Mouse (Mus musculus): ENCODE results near the gene Clic6. TPM values are rescaled to one million over a fixed set of nuclear protein-coding genes. Genes with fewer than 3 reads are reported as not detected.

Gene Clic6
- total RNA-seq, 2 experiments from 2014 or later, result 0.04 TPM; not detected in 1

GRCm38 (mm10) chr16:92519820-92520492, 34.4 kb downstream of the Clic6 start:
- ATAC-seq (replicated peaks; ENCODE audit: poor library complexity), result peak; percentile 78

GRCm38 (mm10) chr16:92523351-92523750, 37.8 kb downstream of the Clic6 start:
- ATAC-seq (replicated peaks; ENCODE audit: poor library complexity), result no peak

GRCm38 (mm10) chr16:92524651-92525050, 39.1 kb downstream of the Clic6 start:
- no peak for ATAC-seq (replicated peaks; ENCODE audit: poor library complexity)

- no peak for ATAC-seq (replicated peaks; ENCODE audit: poor library complexity)
These were observed 40.4 kb downstream of the Clic6 start for GRCm38 (mm10) chr16:92525919-92526318.

- ATAC-seq (replicated peaks; ENCODE audit: poor library complexity), result no peak
These were observed 49.7 kb downstream of the Clic6 start for GRCm38 (mm10) chr16:92535258-92535657.

GRCm38 (mm10) chr16:92538356-92538755, 52.8 kb downstream of the Clic6 start:
- no peak for ATAC-seq (replicated peaks; ENCODE audit: poor library complexity)

- peak; percentile 57 for ATAC-seq (replicated peaks; ENCODE audit: poor library complexity)
These were observed 58.7 kb downstream of the Clic6 start for GRCm38 (mm10) chr16:92544264-92544663.

GRCm38 (mm10) chr16:92548651-92549050, 63.1 kb downstream of the Clic6 start:
- ATAC-seq (replicated peaks; ENCODE audit: poor library complexity), result no peak

- ATAC-seq (replicated peaks; ENCODE audit: poor library complexity), result no peak
These were observed 66.0 kb downstream of the Clic6 start for GRCm38 (mm10) chr16:92551266-92552105.

GRCm38 (mm10) chr16:92552106-92552382, 66.5 kb downstream of the Clic6 start:
- ATAC-seq (replicated peaks; ENCODE audit: poor library complexity), result no peak

GRCm38 (mm10) chr16:92552858-92553257, 67.3 kb downstream of the Clic6 start:
- no peak for ATAC-seq (replicated peaks; ENCODE audit: poor library complexity)

- ATAC-seq (replicated peaks; ENCODE audit: poor library complexity), result no peak
These were observed 69.5 kb downstream of the Clic6 start for GRCm38 (mm10) chr16:92555051-92555450.

- ATAC-seq (replicated peaks; ENCODE audit: poor library complexity), result no peak
These were observed 79.8 kb downstream of the Clic6 start for GRCm38 (mm10) chr16:92565291-92565690.

- peak; percentile 97 for ATAC-seq (replicated peaks; ENCODE audit: poor library complexity)
These were observed 80.2 kb downstream of the Clic6 start for GRCm38 (mm10) chr16:92565708-92566107.

- no peak for ATAC-seq (replicated peaks; ENCODE audit: poor library complexity)
These were observed 80.6 kb downstream of the Clic6 start for GRCm38 (mm10) chr16:92566146-92566545.

GRCm38 (mm10) chr16:92571246-92571645, 85.7 kb downstream of the Clic6 start:
- ATAC-seq (replicated peaks; ENCODE audit: poor library complexity), result 0 out of 2 replicates have a peak, but pooled peaks have one; percentile 39

GRCm38 (mm10) chr16:92573193-92573592, 87.7 kb downstream of the Clic6 start:
- ATAC-seq (replicated peaks; ENCODE audit: poor library complexity), result peak; percentile 72

GRCm38 (mm10) chr16:92575792-92576191, 90.3 kb downstream of the Clic6 start:
- no peak for ATAC-seq (replicated peaks; ENCODE audit: poor library complexity)

GRCm38 (mm10) chr16:92577381-92577780, 91.8 kb downstream of the Clic6 start:
- no peak for ATAC-seq (replicated peaks; ENCODE audit: poor library complexity)

GRCm38 (mm10) chr16:92578915-92579653, 93.5 kb downstream of the Clic6 start:
- ATAC-seq (replicated peaks; ENCODE audit: poor library complexity), result peak; percentile 33; the same call in 1 of the 2 replicates

GRCm38 (mm10) chr16:92580981-92581380, 95.4 kb downstream of the Clic6 start:
- ATAC-seq (replicated peaks; ENCODE audit: poor library complexity), result no peak

- peak; percentile 92 for ATAC-seq (replicated peaks; ENCODE audit: poor library complexity)
These were observed 96.2 kb downstream of the Clic6 start for GRCm38 (mm10) chr16:92581767-92582166.

All from megakaryocyte progenitor cell, adult 5-6 weeks (primary cell).